Mouse (Mus musculus) MEL (cell line): ENCODE results near the gene Itga9. TPM values are rescaled to one million over a fixed set of nuclear protein-coding genes. Genes with fewer than 3 reads are reported as not detected.

Experiments used
- DNase-seq: peaks from one replicate; pipeline ENCODE4 v3.0.0; 2011; ENCODE audit warnings: low read depth, low spot score
- H3K27ac ChIP-seq: 2 replicates; pipeline ENCODE4 v1.5.1; 2012; ENCODE audit warnings: low read depth, mild to moderate bottlenecking, control low read depth, low read length, moderate library complexity; ENCODE audit not compliant: control insufficient read depth
- H3K27me3 ChIP-seq, 2 experiments: fragments of 150-350 bp in 1 of 2; sonication (generic) in 1 of 2; 2 replicates each; pipeline ENCODE4 v1.6.1; 2012; ENCODE audit warnings: low read length in 2 of 2, mild to moderate bottlenecking in 2 of 2, improper control_type of control experiment in 1 of 2, moderate library complexity in 1 of 2; ENCODE audit not compliant: insufficient read depth in 2 of 2, control insufficient read depth in 1 of 2
- H3K36me3 ChIP-seq, 2 experiments: 2 replicates each; pipeline ENCODE4 v1.6.1; 2012 to 2014; ENCODE audit warnings: low read length in 2 of 2, improper control_type of control experiment in 1 of 2, inconsistent platforms in 1 of 2, mild to moderate bottlenecking in 1 of 2; ENCODE audit not compliant: insufficient read depth in 2 of 2, control insufficient read depth in 1 of 2
- H3K4me1 ChIP-seq, 2 experiments: fragments of 150-350 bp in 1 of 2; sonication (generic) in 1 of 2; 2 replicates each; pipeline ENCODE4 v1.6.1; 2012; ENCODE audit warnings: low read length in 2 of 2, improper control_type of control experiment in 1 of 2, mild to moderate bottlenecking in 1 of 2; ENCODE audit not compliant: insufficient read depth in 2 of 2, control insufficient read depth in 1 of 2
- H3K4me3 ChIP-seq, 2 experiments: fragments of 150-350 bp in 1 of 2; sonication (generic) in 1 of 2; 2 replicates each; pipeline ENCODE4 v1.5.1; 2012; ENCODE audit warnings: low read depth in 2 of 2, low read length in 2 of 2, mild to moderate bottlenecking in 2 of 2, moderate library complexity in 2 of 2, control low read depth in 1 of 2, improper control_type of control experiment in 1 of 2; ENCODE audit not compliant: control insufficient read depth in 1 of 2, insufficient read depth in 1 of 2
- H3K79me2 ChIP-seq: 2 replicates; pipeline ENCODE4 v1.6.1; 2012; ENCODE audit warnings: mild to moderate bottlenecking, low read length, moderate library complexity; ENCODE audit not compliant: control insufficient read depth, poor library complexity, insufficient read depth
- H3K9ac ChIP-seq: 2 replicates; pipeline ENCODE4 v1.6.1; 2012; ENCODE audit warnings: low read depth, mild to moderate bottlenecking, control low read depth, low read length, moderate library complexity; ENCODE audit not compliant: control insufficient read depth, poor library complexity, severe bottlenecking
- H3K9me3 ChIP-seq: fragments of 150-350 bp; sonication (generic); replicated peaks from 2 replicates; pipeline ENCODE4 v1.6.1; 2012; ENCODE audit warnings: mild to moderate bottlenecking, low read length, improper control_type of control experiment, moderate library complexity; ENCODE audit not compliant: insufficient read depth
- BHLHE40 ChIP-seq: IDR thresholded peaks from 2 replicates; pipeline ENCODE4 v1.6.1; 2012; ENCODE audit warnings: low read depth, mild to moderate bottlenecking, inconsistent platforms, low read length, improper control_type of control experiment, borderline replicate concordance
- CHD1 ChIP-seq: IDR thresholded peaks from 2 replicates; pipeline ENCODE4 v1.6.1; 2012; ENCODE audit warnings: low read depth, mild to moderate bottlenecking, inconsistent platforms, low read length, improper control_type of control experiment
- CHD2 ChIP-seq: IDR thresholded peaks from 2 replicates; pipeline ENCODE4 v1.6.1; 2011; ENCODE audit warnings: low read length, improper control_type of control experiment
- CTCF ChIP-seq, 3 experiments: IDR thresholded peaks in 2 of 3; conservative IDR thresholded peaks in 1 of 3; 2 replicates each; pipeline ENCODE4 v1.5.1; 2011 to 2012; ENCODE audit warnings: low read length in 3 of 3, low read depth in 2 of 3, mild to moderate bottlenecking in 2 of 3, improper control_type of control experiment in 1 of 3, inconsistent platforms in 1 of 3, mixed read lengths in 1 of 3, moderate library complexity in 1 of 3; ENCODE audit not compliant: control insufficient read depth in 1 of 3, insufficient read depth in 1 of 3, poor library complexity in 1 of 3, severe bottlenecking in 1 of 3
- E2F4 ChIP-seq: IDR thresholded peaks from 2 replicates; pipeline ENCODE4 v1.6.1; 2011; ENCODE audit warnings: low read depth, low read length, improper control_type of control experiment, borderline replicate concordance
- ELF1 ChIP-seq: IDR thresholded peaks from 2 replicates; pipeline ENCODE4 v1.6.1; 2014; ENCODE audit warnings: low read depth, mild to moderate bottlenecking, inconsistent platforms, low read length, improper control_type of control experiment, moderate library complexity
- EP300 ChIP-seq, 2 experiments: IDR thresholded peaks; 2 replicates each; pipeline ENCODE4 v1.6.1; 2011; ENCODE audit warnings: improper control_type of control experiment in 2 of 2, low read length in 2 of 2, low read depth in 1 of 2, mild to moderate bottlenecking in 1 of 2
- ETS1 ChIP-seq: IDR thresholded peaks from 2 replicates; pipeline ENCODE4 v1.6.1; 2012; ENCODE audit warnings: low read depth, mild to moderate bottlenecking, inconsistent platforms, low read length, improper control_type of control experiment, moderate library complexity
- GABPA ChIP-seq: IDR thresholded peaks from 2 replicates; pipeline ENCODE4 v1.6.1; 2012; ENCODE audit warnings: low read depth, mild to moderate bottlenecking, inconsistent platforms, low read length, improper control_type of control experiment, moderate library complexity
- GATA1 ChIP-seq: IDR thresholded peaks from 2 replicates; pipeline ENCODE4 v1.6.1; 2011; ENCODE audit warnings: low read depth, low read length, improper control_type of control experiment
- HCFC1 ChIP-seq: IDR thresholded peaks from 2 replicates; pipeline ENCODE4 v1.6.1; 2012; ENCODE audit warnings: low read depth, mild to moderate bottlenecking, inconsistent platforms, low read length, improper control_type of control experiment, moderate library complexity
- JUND ChIP-seq: IDR thresholded peaks from 2 replicates; pipeline ENCODE4 v1.6.1; 2011; ENCODE audit warnings: low read depth, mild to moderate bottlenecking, improper control_type of control experiment, low read length
- MAFK ChIP-seq: IDR thresholded peaks from 2 replicates; pipeline ENCODE4 v1.6.1; 2011; ENCODE audit warnings: low read depth, mild to moderate bottlenecking, low read length, improper control_type of control experiment, borderline replicate concordance
- MAX ChIP-seq: IDR thresholded peaks from 2 replicates; pipeline ENCODE4 v1.6.1; 2011; ENCODE audit warnings: low read length, improper control_type of control experiment
- MAZ ChIP-seq: IDR thresholded peaks from 2 replicates; pipeline ENCODE4 v1.6.1; 2012; ENCODE audit warnings: low read depth, mild to moderate bottlenecking, inconsistent platforms, low read length, improper control_type of control experiment
- MXI1 ChIP-seq: IDR thresholded peaks from 2 replicates; pipeline ENCODE4 v1.6.1; 2011; ENCODE audit warnings: mild to moderate bottlenecking, low read depth, low read length, improper control_type of control experiment
- MYB ChIP-seq: IDR thresholded peaks from 2 replicates; pipeline ENCODE4 v1.6.1; 2011; ENCODE audit warnings: mild to moderate bottlenecking, low read depth, low read length, improper control_type of control experiment
- MYC ChIP-seq: IDR thresholded peaks from 2 replicates; pipeline ENCODE4 v1.6.1; 2011; ENCODE audit warnings: low read depth, mild to moderate bottlenecking, low read length, improper control_type of control experiment, moderate library complexity
- NRF1 ChIP-seq: IDR thresholded peaks from 2 replicates; pipeline ENCODE4 v1.6.1; 2014; ENCODE audit warnings: low read depth, mild to moderate bottlenecking, inconsistent platforms, low read length, improper control_type of control experiment, moderate library complexity; ENCODE audit not compliant: poor library complexity, insufficient read depth, severe bottlenecking
- POLR2A ChIP-seq, 2 experiments: IDR thresholded peaks; 2 replicates each; pipeline ENCODE4 v1.6.1; 2011 to 2012; ENCODE audit warnings: low read length in 2 of 2, mild to moderate bottlenecking in 2 of 2, control low read depth in 1 of 2, improper control_type of control experiment in 1 of 2, low read depth in 1 of 2, moderate library complexity in 1 of 2; ENCODE audit not compliant: control insufficient read depth in 1 of 2, insufficient read depth in 1 of 2, poor library complexity in 1 of 2
- POLR2AphosphoS2 ChIP-seq: IDR thresholded peaks from 2 replicates; pipeline ENCODE4 v1.6.1; 2011; ENCODE audit warnings: low read length, improper control_type of control experiment
- POLR2AphosphoS5 ChIP-seq: IDR thresholded peaks from 2 replicates; pipeline ENCODE4 v1.6.1; 2012; ENCODE audit warnings: low read depth, borderline replicate concordance, mild to moderate bottlenecking, inconsistent platforms, low read length, moderate library complexity, mixed read lengths
- SIN3A ChIP-seq: IDR thresholded peaks from 2 replicates; pipeline ENCODE4 v1.6.1; 2012; ENCODE audit warnings: low read length, improper control_type of control experiment, inconsistent platforms
- SMC3 ChIP-seq: IDR thresholded peaks from 2 replicates; pipeline ENCODE4 v1.6.1; 2011; ENCODE audit warnings: low read depth, low read length, improper control_type of control experiment
- TAL1 ChIP-seq: IDR thresholded peaks from 2 replicates; pipeline ENCODE4 v1.6.1; 2012; ENCODE audit warnings: mild to moderate bottlenecking, inconsistent platforms, low read length, moderate library complexity, mixed read lengths
- TBP ChIP-seq: IDR thresholded peaks from 2 replicates; pipeline ENCODE4 v1.8.0; 2011; ENCODE audit warnings: low read depth, low read length, improper control_type of control experiment
- TCF12 ChIP-seq: IDR thresholded peaks from 2 replicates; pipeline ENCODE4 v1.6.1; 2014; ENCODE audit warnings: low read depth, mild to moderate bottlenecking, inconsistent platforms, low read length, improper control_type of control experiment, moderate library complexity
- USF1 ChIP-seq: IDR thresholded peaks from 2 replicates; pipeline ENCODE4 v1.6.1; 2014; ENCODE audit warnings: low read depth, mild to moderate bottlenecking, inconsistent platforms, low read length, improper control_type of control experiment, moderate library complexity
- USF2 ChIP-seq, 2 experiments: IDR thresholded peaks; 2 replicates each; pipeline ENCODE4 v1.6.1; 2011 to 2012; ENCODE audit warnings: improper control_type of control experiment in 2 of 2, low read length in 2 of 2, borderline replicate concordance in 1 of 2, inconsistent platforms in 1 of 2, low read depth in 1 of 2, mild to moderate bottlenecking in 1 of 2; ENCODE audit not compliant: insufficient read depth in 1 of 2
- ZKSCAN1 ChIP-seq: IDR thresholded peaks from 2 replicates; pipeline ENCODE4 v1.6.1; 2012; ENCODE audit warnings: low read depth, mild to moderate bottlenecking, inconsistent platforms, low read length, improper control_type of control experiment, moderate library complexity
- ZMIZ1 ChIP-seq: IDR thresholded peaks from 2 replicates; pipeline ENCODE4 v1.6.1; 2012; ENCODE audit warnings: low read depth, mild to moderate bottlenecking, inconsistent platforms, low read length, improper control_type of control experiment, moderate library complexity
- ZNF384 ChIP-seq: IDR thresholded peaks from 2 replicates; pipeline ENCODE4 v1.6.1; 2012; ENCODE audit warnings: low read depth, mild to moderate bottlenecking, inconsistent platforms, low read length, improper control_type of control experiment
- polyA plus RNA-seq, 2 experiments: library from polyadenylated mRNA; stranded (reverse) in 1 of 2; unstranded in 1 of 2; fragments of >175 nt in 1 of 2; fragments of >200 nt in 1 of 2; gene quantifications; 2 replicates each; pipeline versions ENCODE4 v1.2.1 to v1.2.4; 2012; ENCODE audit warnings: low replicate concordance in 2 of 2, low read depth in 1 of 2; ENCODE audit not compliant: insufficient read length in 2 of 2, insufficient read depth in 1 of 2, missing spikeins in 1 of 2
- total RNA-seq: library from RNA; depleted of rRNA; stranded (reverse); fragments of 300-350 nt; gene quantifications from 2 replicates; pipeline ENCODE4 v1.2.3, GENCODE M21; 2012

The Itga9 gene
- total and polyA plus RNA-seq, 3 experiments: 0.19 to 0.21 TPM; not detected in 1

- TF ChIP-seq E2F4: peak; percentile 78; the same call in 1 of the 2 replicates
- TF ChIP-seq MAFK: no peak
- TF ChIP-seq MXI1: peak; percentile 84
- no peak for TF ChIP-seq ETS1
- 0 out of 2 replicates have a peak, but pooled peaks have one; percentile 28 for TF ChIP-seq HCFC1
- TF ChIP-seq CHD1: 0 out of 2 replicates have a peak, but pooled peaks have one; percentile 44
- TF ChIP-seq JUND: no peak
- no peak for TF ChIP-seq USF2 (IDR thresholded peaks at IDR 0.05; ENCODE audit: borderline replicate concordance in 1 of 2, insufficient read depth in 1 of 2, low read depth in 1 of 2, low read length in 2 of 2)
- TF ChIP-seq NRF1: peak; percentile 71
- TF ChIP-seq MAZ: no peak; the same call in 1 of the 2 replicates
- TF ChIP-seq TCF12: peak; percentile 38
These were observed 319.0 kb downstream of the Itga9 start (continued) for GRCm38 (mm10) chr9:118925286-118926110.

DNA sequence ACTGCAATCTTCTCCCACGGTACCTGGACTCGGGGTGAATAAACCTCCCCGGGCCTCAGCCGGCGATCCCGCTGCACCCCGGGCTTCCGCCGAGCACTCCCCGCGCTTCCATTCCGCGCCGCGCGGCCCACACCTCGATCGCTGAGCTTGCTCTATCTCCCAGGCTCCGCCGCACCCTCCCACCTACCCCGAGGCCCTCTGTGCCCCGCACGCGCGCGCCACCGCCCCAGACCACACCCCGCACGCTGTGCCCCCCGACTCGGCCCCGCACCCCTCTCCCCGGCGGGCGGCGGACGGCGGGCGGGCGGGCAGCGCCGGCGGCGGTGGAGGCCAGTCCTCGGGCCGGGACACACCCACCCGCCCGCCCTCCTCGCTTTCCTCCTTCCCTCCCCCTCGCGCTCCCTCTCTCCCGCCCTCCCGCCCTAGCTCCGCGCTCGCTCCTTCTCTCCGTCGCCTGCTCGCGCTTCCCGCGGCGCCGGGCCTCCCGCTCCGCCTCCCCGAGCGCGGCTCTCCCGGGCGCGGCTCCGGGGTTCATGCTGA is 319.7 kb downstream of the Itga9 start, which contains the start of gene Ctdspl:
Gene Ctdspl (plus strand): TSS at position 343 of the 540 bp plus-strand sequence.
- peak; percentile 72 for DNase-seq
- Histone ChIP-seq H3K27me3 (no peaks in the 10 kb centered on the region), H3K79me2 (peaks cover 18% of the 10 kb centered on the region), H3K4me1 (peaks cover 0 to 23% of the 10 kb centered on the region in 2 experiments; a peak in 3 of 4 replicates), H3K27ac (peak within 1 kb of the TSS; percentile 48), H3K36me3 (peaks cover 0 to 4% of the 10 kb centered on the region in 2 experiments; a peak in 2 of 4 replicates), H3K9me3 (no peaks in the 10 kb centered on the region), H3K9ac (peak within 1 kb of the TSS; percentile 95), H3K4me3 (peak within 1 kb of the TSS; percentile 89 to 100)
- no peak for TF ChIP-seq CTCF (IDR thresholded peaks at IDR 0.05 in 2 of 3, conservative IDR thresholded peaks at IDR 0.05 in 1 of 3; ENCODE audit: control insufficient read depth in 1 of 3, insufficient read depth in 1 of 3, low read depth in 2 of 3, low read length in 3 of 3, poor library complexity in 1 of 3, severe bottlenecking in 1 of 3)
- no peak for TF ChIP-seq USF1
- TF ChIP-seq MAFK: no peak
- no peak for TF ChIP-seq GABPA
- no peak for TF ChIP-seq MYB
- 0 out of 2 replicates have a peak, but pooled peaks have one; percentile 15 for TF ChIP-seq ELF1
- TF ChIP-seq JUND: no peak
- peak; percentile 25; the same call in 1 of the 2 replicates for TF ChIP-seq NRF1
- TF ChIP-seq SMC3: no peak
- no peak for TF ChIP-seq GATA1
- TF ChIP-seq SIN3A: no peak; the same call in 1 of the 2 replicates
- TF ChIP-seq EP300 (IDR thresholded peaks at IDR 0.05; ENCODE audit: low read depth in 1 of 2, low read length in 2 of 2): no peak
- TF ChIP-seq BHLHE40: no peak
- TF ChIP-seq POLR2A (IDR thresholded peaks at IDR 0.05; ENCODE audit: control insufficient read depth in 1 of 2, insufficient read depth in 1 of 2, low read depth in 1 of 2, low read length in 2 of 2, poor library complexity in 1 of 2): peak in 1 of 2 experiments; percentile 42; a peak in 1 of 4 replicates
- TF ChIP-seq MYC: no peak
- no peak for TF ChIP-seq MAZ
- TF ChIP-seq POLR2AphosphoS5: no peak
- TF ChIP-seq MAX: no peak
- no peak for TF ChIP-seq CHD2
- no peak for TF ChIP-seq USF2 (IDR thresholded peaks at IDR 0.05; ENCODE audit: borderline replicate concordance in 1 of 2, insufficient read depth in 1 of 2, low read depth in 1 of 2, low read length in 2 of 2)
- TF ChIP-seq ZNF384: no peak
- TF ChIP-seq ETS1: no peak
- no peak for TF ChIP-seq POLR2AphosphoS2
- TF ChIP-seq ZMIZ1: no peak
- no peak for TF ChIP-seq TBP
- no peak for TF ChIP-seq ZKSCAN1
- no peak for TF ChIP-seq TAL1
